Mouse (Mus musculus): ENCODE results near the gene Havcr2. TPM values are rescaled to one million over a fixed set of nuclear protein-coding genes. Genes with fewer than 3 reads are reported as not detected.
"Not testable (repeated sequence)": the region's sequence is repeated elsewhere in the genome, so short reads cannot be mapped to it uniquely, and the experiment has no call there.

Havcr2 gene
- total RNA-seq, 2 experiments from 2014 or later: 0.19 to 1.8 TPM

DNA sequence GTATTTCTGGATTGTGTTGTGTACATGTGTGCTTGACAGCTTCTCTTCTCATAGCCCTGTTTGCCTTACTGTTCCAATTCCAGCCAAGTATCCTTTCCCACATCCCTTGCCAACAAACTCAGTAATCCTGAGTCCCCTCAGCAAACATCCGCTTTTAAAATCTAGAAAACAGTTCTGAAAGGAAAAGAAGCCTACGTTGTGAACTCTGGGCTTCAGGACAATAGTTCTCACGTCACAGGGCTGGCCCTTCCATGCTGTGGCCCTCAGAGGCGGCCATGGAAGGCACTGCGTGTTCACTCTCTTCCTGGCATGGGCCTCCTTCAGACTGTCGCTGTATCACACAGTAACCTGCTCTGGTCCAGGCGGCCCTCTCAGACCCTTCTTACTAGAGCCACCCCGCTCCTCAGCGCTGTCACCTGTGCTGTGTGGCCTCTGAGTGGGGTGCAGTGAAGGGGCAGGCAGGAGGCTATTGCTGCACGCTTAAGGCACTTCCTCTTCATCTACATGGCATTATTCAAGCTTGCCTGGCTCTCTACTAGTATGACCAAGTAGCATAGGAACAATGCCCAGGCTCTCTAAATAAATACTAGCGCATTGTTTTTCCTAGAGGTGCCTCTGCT is 5.2 kb upstream of the Havcr2 start:
- ATAC-seq (replicated peaks; ENCODE audit: low FRiP score, poor library complexity, severe bottlenecking): no peak

DNA sequence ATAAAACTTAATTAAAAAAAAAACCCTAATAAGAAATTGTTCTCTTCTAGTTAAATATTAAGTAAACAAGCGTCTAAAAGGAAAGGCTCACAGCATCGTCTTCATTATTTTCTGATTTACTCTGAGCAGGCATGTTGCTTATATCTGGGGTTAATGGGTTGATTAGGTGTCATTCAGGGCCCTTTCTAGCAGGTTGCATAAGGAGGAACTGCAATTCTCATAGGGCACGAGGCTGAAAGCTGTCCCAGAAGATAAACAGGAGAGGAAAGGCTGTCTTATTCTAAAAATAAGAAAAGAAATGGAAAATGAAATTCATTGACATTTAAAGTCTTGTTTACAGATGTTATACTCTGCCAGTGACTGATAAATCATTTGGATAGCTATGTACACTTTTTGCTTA is 5.2 kb downstream of the Havcr2 start:
- ATAC-seq (replicated peaks; ENCODE audit: low FRiP score, poor library complexity, severe bottlenecking): no peak

DNA sequence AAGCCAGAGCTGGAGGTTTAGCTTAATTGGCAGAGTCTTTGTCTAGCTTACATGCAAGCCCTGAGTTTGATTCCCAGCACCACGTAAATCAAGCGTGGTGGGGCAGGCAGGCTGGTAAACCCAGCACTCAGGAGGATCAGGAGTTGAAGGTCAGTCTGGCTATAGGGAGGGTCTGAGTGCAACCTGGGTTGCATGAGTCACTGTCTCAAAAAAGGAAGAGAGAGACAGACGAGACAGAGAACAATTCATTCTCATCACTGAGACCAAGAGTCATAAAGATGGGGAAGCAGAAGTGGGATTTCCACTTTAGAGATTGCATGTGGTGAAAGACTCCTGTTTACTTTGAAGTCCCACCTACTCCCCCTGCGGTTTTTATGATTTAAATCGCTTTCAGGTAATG is 6.6 kb downstream of the Havcr2 start:
- no peak for ATAC-seq (replicated peaks; ENCODE audit: low FRiP score, poor library complexity, severe bottlenecking)

DNA sequence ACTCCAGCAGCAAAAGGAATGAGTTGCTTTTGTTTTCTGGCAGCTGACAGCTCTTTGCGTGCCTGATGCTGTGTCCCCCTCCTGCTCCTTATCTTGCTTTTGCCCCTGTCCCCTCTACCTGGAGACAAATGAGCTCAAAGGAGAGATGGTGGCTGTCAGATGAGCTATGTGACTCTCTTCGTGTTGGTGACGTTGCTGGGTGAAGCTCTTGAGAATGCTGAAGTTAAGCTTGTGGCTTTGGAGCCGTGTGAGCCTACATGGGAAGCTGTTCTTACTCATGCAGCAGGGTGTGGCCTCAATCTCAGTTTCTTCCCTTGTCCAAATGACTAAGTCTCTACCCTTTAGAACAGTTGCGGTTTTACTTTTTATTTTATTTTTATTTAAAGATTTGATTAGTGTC is 7.2 kb downstream of the Havcr2 start:
- ATAC-seq (replicated peaks; ENCODE audit: low FRiP score, poor library complexity, severe bottlenecking): no peak

DNA sequence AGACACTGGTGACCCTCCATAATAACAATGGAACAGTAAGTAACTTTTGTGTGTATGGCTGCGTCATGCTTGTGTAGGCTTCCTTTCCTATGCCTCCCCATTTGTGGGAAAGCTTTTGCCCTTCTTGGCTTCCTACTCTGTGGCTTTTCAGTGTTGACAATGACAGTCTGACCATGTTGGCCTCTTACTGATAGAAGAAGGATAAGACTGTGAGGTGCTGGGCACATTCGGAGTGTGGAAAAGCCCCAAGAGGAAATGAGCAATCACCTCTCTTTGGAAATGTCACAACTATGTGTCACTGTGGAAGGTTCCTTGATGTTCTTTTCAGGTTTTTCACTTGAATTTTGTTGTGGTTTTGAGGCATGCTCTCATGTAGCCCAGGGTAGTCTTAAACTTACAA is 12.1 kb downstream of the Havcr2 start:
- no peak for ATAC-seq (replicated peaks; ENCODE audit: low FRiP score, poor library complexity, severe bottlenecking)

DNA sequence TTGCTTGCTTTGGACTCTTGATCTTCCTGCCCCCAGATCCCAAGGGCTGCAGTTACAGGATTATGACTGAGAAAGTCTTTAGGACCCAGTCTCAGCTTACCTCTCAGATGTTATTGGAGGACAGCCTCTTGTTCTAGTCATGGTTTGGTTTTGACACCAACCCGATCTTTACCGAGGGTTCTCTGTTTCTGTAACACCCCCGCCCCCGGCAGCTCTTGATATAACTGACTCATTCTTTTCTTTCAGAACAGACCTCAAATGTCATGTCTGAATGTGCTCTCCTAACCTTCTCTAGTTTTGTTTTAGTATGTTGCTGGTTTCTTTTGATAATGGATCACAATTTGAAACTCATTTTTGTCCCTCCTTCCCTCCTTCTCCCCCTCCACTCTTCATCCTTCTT is 19.5 kb downstream of the Havcr2 start:
- no peak for ATAC-seq (replicated peaks; ENCODE audit: low FRiP score, poor library complexity, severe bottlenecking)

DNA sequence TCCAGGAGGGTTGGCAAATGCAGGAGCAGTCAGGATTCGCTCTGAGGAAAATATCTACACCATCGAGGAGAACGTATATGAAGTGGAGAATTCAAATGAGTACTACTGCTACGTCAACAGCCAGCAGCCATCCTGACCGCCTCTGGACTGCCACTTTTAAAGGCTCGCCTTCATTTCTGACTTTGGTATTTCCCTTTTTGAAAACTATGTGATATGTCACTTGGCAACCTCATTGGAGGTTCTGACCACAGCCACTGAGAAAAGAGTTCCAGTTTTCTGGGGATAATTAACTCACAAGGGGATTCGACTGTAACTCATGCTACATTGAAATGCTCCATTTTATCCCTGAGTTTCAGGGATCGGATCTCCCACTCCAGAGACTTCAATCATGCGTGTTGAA is 24.6 kb downstream of the Havcr2 start:
- no peak for ATAC-seq (replicated peaks; ENCODE audit: low FRiP score, poor library complexity, severe bottlenecking)

DNA sequence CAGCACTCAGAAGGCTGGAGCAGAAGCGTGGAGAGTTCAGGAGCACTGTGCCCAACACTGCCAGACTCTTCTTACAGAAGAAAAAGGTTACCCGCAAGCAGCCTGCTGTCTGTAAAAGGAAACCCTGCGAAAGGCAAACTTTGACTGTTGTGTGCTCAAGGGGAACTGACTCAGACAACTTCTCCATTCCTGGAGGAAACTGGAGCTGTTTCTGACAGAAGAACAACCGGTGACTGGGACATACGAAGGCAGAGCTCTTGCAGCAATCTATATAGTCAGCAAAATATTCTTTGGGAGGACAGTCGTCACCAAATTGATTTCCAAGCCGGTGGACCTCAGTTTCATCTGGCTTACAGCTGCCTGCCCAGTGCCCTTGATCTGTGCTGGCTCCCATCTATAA is 25.8 kb downstream of the Havcr2 start:
- no peak for ATAC-seq (replicated peaks; ENCODE audit: low FRiP score, poor library complexity, severe bottlenecking)

DNA sequence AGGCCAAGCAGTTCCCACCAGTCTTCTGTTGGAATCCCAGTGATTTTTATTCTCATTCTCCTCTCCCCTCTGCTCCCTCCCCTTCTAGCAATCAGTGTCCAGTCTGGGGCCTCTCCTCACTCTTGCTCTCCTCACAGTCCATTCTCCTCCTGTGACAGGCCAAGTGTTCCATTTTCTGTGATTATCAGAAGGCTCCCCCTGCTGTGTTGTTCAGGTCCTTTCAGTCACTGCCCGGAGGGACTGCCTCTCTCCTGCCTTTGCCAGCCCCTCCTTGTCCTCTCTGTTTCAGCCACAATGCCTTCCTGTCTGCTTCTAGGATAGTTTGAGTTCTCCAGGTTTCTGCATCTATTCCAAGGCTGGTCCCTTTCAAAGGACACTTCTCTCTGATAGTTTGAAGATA is 33.5 kb downstream of the Havcr2 start:
- ATAC-seq (replicated peaks; ENCODE audit: low FRiP score, poor library complexity, severe bottlenecking): no peak

DNA sequence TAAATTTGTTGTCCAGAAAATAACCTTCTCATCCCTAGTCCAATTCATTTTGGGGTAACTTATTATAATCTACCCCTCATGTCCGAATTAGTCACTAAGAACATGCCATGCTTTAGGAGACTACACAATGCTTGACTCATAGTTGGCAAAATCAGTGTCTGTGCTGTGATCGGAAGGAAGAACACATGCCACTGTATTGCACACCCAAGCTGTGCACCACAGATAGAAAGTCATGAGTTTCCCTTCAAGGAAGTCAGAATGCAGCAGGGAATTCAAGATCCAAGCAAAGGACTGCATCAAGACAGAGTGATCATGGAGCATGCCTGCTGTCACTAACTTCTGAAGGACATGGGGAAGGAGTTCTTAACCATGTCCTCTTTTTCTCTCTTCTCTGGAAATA is 33.9 kb downstream of the Havcr2 start:
- no peak for ATAC-seq (replicated peaks; ENCODE audit: low FRiP score, poor library complexity, severe bottlenecking)

DNA sequence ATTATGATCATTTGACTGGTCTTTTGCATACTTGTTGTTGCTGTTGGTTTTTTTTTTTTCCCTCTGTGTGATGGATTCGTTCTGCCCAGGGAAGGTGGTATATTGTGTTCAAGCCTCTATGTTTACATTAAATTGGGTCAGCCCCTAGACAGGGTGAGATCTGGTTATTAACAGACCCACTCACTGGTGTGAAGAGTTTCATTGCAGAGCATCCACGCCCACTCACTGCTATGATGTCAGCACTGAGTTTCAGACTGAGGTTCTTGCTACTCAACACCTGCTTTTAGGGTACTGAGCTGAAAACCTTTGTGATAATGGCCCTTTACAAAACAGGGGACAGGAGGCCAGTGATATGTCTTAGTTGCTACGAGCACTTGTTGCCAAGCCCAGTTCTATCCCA is 52.4 kb downstream of the Havcr2 start:
- ATAC-seq (replicated peaks; ENCODE audit: low FRiP score, poor library complexity, severe bottlenecking): no peak

DNA sequence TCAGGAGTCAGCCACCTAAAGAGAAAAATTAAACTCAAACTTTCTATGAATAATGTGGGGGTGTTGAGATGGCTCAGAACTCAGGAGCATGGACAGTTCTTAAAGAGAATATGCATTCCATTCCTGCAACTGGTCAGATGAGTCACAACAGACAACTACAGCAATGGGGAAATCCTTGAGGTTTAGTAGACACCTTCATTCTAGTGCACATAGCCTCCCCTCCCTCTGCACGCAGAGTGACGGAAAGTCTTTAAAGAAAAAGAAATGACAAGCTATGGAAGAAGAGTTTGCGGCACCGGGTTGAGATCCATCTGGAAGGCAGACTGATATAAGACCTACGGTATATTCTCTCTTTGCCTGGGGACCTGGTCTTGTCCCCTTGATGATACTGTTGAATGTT is 55.2 kb downstream of the Havcr2 start:
- no peak for ATAC-seq (replicated peaks; ENCODE audit: low FRiP score, poor library complexity, severe bottlenecking)

DNA sequence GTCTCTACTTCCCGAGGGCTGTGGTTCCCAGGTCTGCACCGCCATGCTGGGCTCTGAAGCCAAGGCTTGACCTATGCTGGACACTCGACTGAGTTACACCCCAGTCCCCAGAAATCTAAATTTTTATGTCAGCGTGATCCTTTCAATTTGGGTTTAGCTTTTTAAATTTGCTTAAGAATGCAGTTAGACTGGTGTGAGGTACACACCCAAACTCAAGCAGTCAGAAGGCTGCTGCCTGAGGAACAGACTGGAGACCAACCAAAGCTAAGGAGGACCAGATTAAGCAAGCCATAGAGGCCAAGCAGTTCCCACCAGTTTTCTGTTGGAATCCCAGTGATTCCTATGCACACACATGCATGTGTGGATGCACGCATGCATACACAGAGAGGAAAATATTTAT is 66.6 kb downstream of the Havcr2 start:
- not testable (repeated sequence) for ATAC-seq (replicated peaks; ENCODE audit: low FRiP score, poor library complexity, severe bottlenecking)

DNA sequence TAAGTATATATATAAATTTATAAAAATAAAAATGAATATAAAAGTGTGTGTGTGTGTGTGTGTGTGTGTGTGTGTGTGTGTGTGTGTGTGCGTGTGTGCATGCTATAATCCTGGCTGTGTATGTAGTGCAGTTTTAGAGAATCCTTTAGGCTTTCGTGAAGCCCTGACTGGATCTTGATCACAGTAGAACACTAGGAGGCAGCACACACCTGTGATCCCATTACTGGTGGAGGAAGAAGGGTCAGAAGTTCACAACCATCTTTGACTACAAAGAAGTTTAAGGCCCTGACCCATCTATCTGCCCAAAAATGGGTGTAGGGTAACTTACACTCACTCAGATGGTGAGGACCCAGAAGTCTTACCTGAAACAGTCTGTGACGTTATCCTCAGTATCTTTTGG is 68.0 kb downstream of the Havcr2 start:
- ATAC-seq (replicated peaks; ENCODE audit: low FRiP score, poor library complexity, severe bottlenecking): no peak

DNA sequence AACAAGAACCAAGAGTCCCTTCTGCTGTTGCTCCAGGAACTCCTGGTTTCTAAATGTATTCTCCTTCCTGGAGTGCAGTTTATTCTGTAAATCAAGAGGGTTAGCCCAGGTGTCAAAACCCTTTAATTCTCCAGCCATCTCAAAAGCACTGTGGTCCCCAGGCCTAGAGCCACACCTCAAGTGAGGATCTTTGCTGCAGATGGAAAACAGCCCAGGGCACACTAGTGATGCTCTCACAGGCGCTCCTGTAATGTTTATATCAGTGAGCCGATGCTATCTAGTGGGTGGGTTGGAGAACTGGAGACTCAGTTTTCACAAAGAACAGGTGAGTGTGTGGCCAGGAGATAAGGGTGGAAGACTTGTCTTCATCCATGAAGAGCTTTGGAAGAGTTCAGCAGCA is 69.2 kb downstream of the Havcr2 start, which contains the start of gene Gm12169:
Gene Gm12169 (plus strand): TSS at position 301 of the 400 bp plus-strand sequence.
- ATAC-seq (replicated peaks; ENCODE audit: low FRiP score, poor library complexity, severe bottlenecking): no peak

DNA sequence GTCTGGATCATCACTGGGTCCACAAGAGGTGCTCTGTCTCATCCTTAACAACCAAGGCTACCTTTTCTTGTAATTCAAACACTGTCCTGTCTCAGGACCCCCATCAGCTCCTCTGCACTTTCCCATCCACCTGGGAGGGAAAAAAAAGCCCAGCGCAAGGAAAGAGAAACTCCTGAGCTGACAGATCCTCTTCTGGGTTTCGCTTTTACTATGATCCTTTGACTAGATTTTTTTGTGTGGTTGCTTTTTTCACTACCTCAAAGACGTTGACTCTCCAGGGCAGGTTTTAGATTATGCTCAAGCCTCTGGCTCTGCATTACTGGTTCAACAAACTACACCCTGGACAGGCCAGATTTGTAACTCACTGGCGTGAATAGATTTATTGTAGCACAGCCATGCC is 75.4 kb downstream of the Havcr2 start:
- no peak for ATAC-seq (replicated peaks; ENCODE audit: low FRiP score, poor library complexity, severe bottlenecking)

Other genes starting within 250 kb of the Havcr2 start
- not detected in 2 replicates for gene Fndc9, start 219.4 kb upstream of the Havcr2 start, total RNA-seq (2015; ENCODE audit: low replicate concordance)
- gene Fndc9, start 219.4 kb upstream of the Havcr2 start, total RNA-seq (2017; ENCODE audit: low replicate concordance): not detected in 2 replicates
- gene Cyfip2, start 142.1 kb upstream of the Havcr2 start, total RNA-seq (2015; ENCODE audit: low replicate concordance): 49.7 and 60.3 TPM in 2 replicates
- gene Cyfip2, start 142.1 kb upstream of the Havcr2 start, total RNA-seq (2017; ENCODE audit: low replicate concordance): 19.9 and 22.9 TPM in 2 replicates
- not detected in 2 replicates for gene Itk, start 65.4 kb upstream of the Havcr2 start, total RNA-seq (2015; ENCODE audit: low replicate concordance)
- gene Itk, start 65.4 kb upstream of the Havcr2 start, total RNA-seq (2017; ENCODE audit: low replicate concordance): 0.56 and 1.5 TPM in 2 replicates
- gene Fam71b, start 58.4 kb upstream of the Havcr2 start, total RNA-seq (2015; ENCODE audit: low replicate concordance): not detected in 2 replicates
- gene Fam71b, start 58.4 kb upstream of the Havcr2 start, total RNA-seq (2017; ENCODE audit: low replicate concordance): not detected in 2 replicates
- gene Med7, start 18.0 kb upstream of the Havcr2 start, total RNA-seq (2015; ENCODE audit: low replicate concordance): 62.1 and 110 TPM in 2 replicates
- gene Med7, start 18.0 kb upstream of the Havcr2 start, total RNA-seq (2017; ENCODE audit: low replicate concordance): 35.3 and 40.0 TPM in 2 replicates
- gene Gm12169, start 69.3 kb downstream of the Havcr2 start, total RNA-seq (2015; ENCODE audit: low replicate concordance): not detected in 2 replicates
- not detected in 2 replicates for gene Gm12169, start 69.3 kb downstream of the Havcr2 start, total RNA-seq (2017; ENCODE audit: low replicate concordance)
- not detected in 2 replicates for gene BC053393, start 116.6 kb downstream of the Havcr2 start, total RNA-seq (2015; ENCODE audit: low replicate concordance)
- gene BC053393, start 116.6 kb downstream of the Havcr2 start, total RNA-seq (2017; ENCODE audit: low replicate concordance): not detected in 2 replicates
- gene Dppa1, start 174.3 kb downstream of the Havcr2 start, total RNA-seq (2015; ENCODE audit: low replicate concordance): not detected in 2 replicates
- not detected in 2 replicates for gene Dppa1, start 174.3 kb downstream of the Havcr2 start, total RNA-seq (2017; ENCODE audit: low replicate concordance)

Measured in erythroblast, adult 5-6 weeks (primary cell).